Mouse (Mus musculus) liver, embryonic 12.5 days (tissue): Measurements from ENCODE around the gene Olfr1040. TPM values are rescaled to one million over a fixed set of nuclear protein-coding genes. Genes with fewer than 3 reads are reported as not detected.
"Not testable (repeated sequence)": the region's sequence is repeated elsewhere in the genome, so short reads cannot be mapped to it uniquely, and the experiment has no call there.

Experiments used
- ATAC-seq: fragments of 200-750 bp; cut with Nextera tagmentation; 2 replicates; pipeline ENCODE4 v1.8.0; 2017; ENCODE audit warnings: moderate number of reproducible peaks, mild to moderate bottlenecking, moderate library complexity
- H3K27ac ChIP-seq: fragments of 300-500 bp; sonication (generic); 2 replicates; pipeline ENCODE4 v1.5.1; 2016; ENCODE audit warnings: mild to moderate bottlenecking
- H3K27me3 ChIP-seq: fragments of 300-500 bp; sonication (generic); replicated peaks from 2 replicates; pipeline ENCODE4 v1.6.1; 2016; ENCODE audit warnings: mild to moderate bottlenecking, moderate library complexity
- H3K36me3 ChIP-seq: fragments of 300-500 bp; sonication (generic); 2 replicates; pipeline ENCODE4 v1.6.1; 2016; ENCODE audit warnings: mild to moderate bottlenecking, moderate library complexity
- H3K4me1 ChIP-seq: fragments of 300-500 bp; sonication (generic); 2 replicates; pipeline ENCODE4 v1.6.1; 2016
- H3K4me2 ChIP-seq: fragments of 300-500 bp; sonication (generic); 2 replicates; pipeline ENCODE4 v1.6.1; 2016; ENCODE audit warnings: mild to moderate bottlenecking, moderate library complexity
- H3K4me3 ChIP-seq: fragments of 300-500 bp; sonication (generic); 2 replicates; pipeline ENCODE4 v1.5.1; 2016; ENCODE audit warnings: mild to moderate bottlenecking, moderate library complexity
- H3K9ac ChIP-seq: fragments of 300-500 bp; sonication (generic); 2 replicates; pipeline ENCODE4 v1.6.1; 2016; ENCODE audit warnings: mild to moderate bottlenecking, moderate library complexity
- H3K9me3 ChIP-seq: fragments of 300-500 bp; sonication (generic); replicated peaks from 2 replicates; pipeline ENCODE4 v1.6.1; 2016; ENCODE audit warnings: mild to moderate bottlenecking, moderate library complexity
- WGBS: fragments of 180-500 bp; shearing (Covaris S2); methylation state at CpG from one replicate; pipeline ENCODE4 v1.1.7; 2016; ENCODE audit not compliant: insufficient replicate concordance; 5-methylcytosine and 5-hydroxymethylcytosine counted together
- polyA plus RNA-seq: library from polyadenylated mRNA; unstranded; fragments of >200 nt; fragmentation: Nextera tagmentation; extraction: Ambion mirVana; gene quantifications from 2 replicates; pipeline ENCODE4 v1.2.1, GENCODE M21; 2016

Olfr1040 gene
- not detected in 2 replicates for polyA plus RNA-seq

- WGBS = 68% methylated on average over 1 of the region's 1 CpGs
- H3K4me2 ChIP-seq = no peak within 1 kb of the TSS
These were observed at the start of gene Olfr1040 for GRCm38 (mm10) chr2:86146632-86147031. Gene Olfr1040, minus strand, starts transcription at chr2:86146732.

GRCm38 (mm10) chr2:86195863-86196262, 49.3 kb upstream of the Olfr1040 start:
- no peak for ATAC-seq
- no peaks in the 10 kb centered on the region for H3K4me1 ChIP-seq
- WGBS = 38% methylated on average over 1 of the region's 1 CpGs
- H3K27me3 ChIP-seq = no peaks in the 10 kb centered on the region
- H3K27ac ChIP-seq = no peak overlapping the region
- H3K4me2 ChIP-seq = no peak overlapping the region
- no peaks in the 10 kb centered on the region for H3K36me3 ChIP-seq
- no peak overlapping the region for H3K4me3 ChIP-seq
- no peaks in the 10 kb centered on the region; the same call in 1 of the 2 replicates for H3K9me3 ChIP-seq
- no peak overlapping the region for H3K9ac ChIP-seq

More at GRCm38 (mm10) chr2:86146632-86147031, at the start of gene Olfr1040:
- Histone ChIP-seq H3K9ac (no peak within 1 kb of the TSS), H3K36me3 (no peaks in the 10 kb centered on the region), H3K9me3 (no peaks in the 10 kb centered on the region), H3K27me3 (no peaks in the 10 kb centered on the region), H3K4me1 (no peaks in the 10 kb centered on the region), H3K4me3 (no peak within 1 kb of the TSS), H3K27ac (no peak within 1 kb of the TSS)
- no peak for ATAC-seq

GRCm38 (mm10) chr2:86185583-86185982, 39.1 kb upstream of the Olfr1040 start, which contains the start of gene Olfr52:
Gene Olfr52, minus strand, starts transcription at chr2:86185683.
- H3K9me3 ChIP-seq = no peaks in the 10 kb centered on the region
- no peak within 1 kb of the TSS for H3K9ac ChIP-seq
- no peaks in the 10 kb centered on the region for H3K27me3 ChIP-seq
- no peak within 1 kb of the TSS for H3K27ac ChIP-seq
- H3K4me2 ChIP-seq = no peak within 1 kb of the TSS
- H3K36me3 ChIP-seq = no peaks in the 10 kb centered on the region
- no peaks in the 10 kb centered on the region for H3K4me1 ChIP-seq
- H3K4me3 ChIP-seq = no peak within 1 kb of the TSS
- ATAC-seq = no peak

GRCm38 (mm10) chr2:86179950-86180349, 33.4 kb upstream of the Olfr1040 start:
- Histone ChIP-seq H3K36me3 (no peaks in the 10 kb centered on the region), H3K4me2 (no peak overlapping the region), H3K9ac (no peak overlapping the region), H3K9me3 (no peaks in the 10 kb centered on the region), H3K27ac (no peak overlapping the region), H3K4me3 (no peak overlapping the region), H3K27me3 (no peaks in the 10 kb centered on the region), H3K4me1 (no peaks in the 10 kb centered on the region)
- 62% methylated on average over 3 of the region's 3 CpGs for WGBS
- no peak for ATAC-seq

- no peaks in the 10 kb centered on the region for H3K4me1 ChIP-seq
- H3K9ac ChIP-seq = no peak within 1 kb of the TSS
These were observed 31.2 kb upstream of the Olfr1040 start, which contains the start of gene Olfr1044 for GRCm38 (mm10) chr2:86177720-86178119. Gene Olfr1044, minus strand, starts transcription at chr2:86177820.

GRCm38 (mm10) chr2:86175422-86175821, 28.9 kb upstream of the Olfr1040 start:
- 23% methylated on average over 7 of the region's 7 CpGs for WGBS
- ATAC-seq = not testable (repeated sequence)

More at GRCm38 (mm10) chr2:86177720-86178119, 31.2 kb upstream of the Olfr1040 start, which contains the start of gene Olfr1044:
- Histone ChIP-seq H3K4me3 (no peak within 1 kb of the TSS), H3K9me3 (no peaks in the 10 kb centered on the region), H3K27ac (no peak within 1 kb of the TSS), H3K36me3 (no peaks in the 10 kb centered on the region), H3K27me3 (no peaks in the 10 kb centered on the region), H3K4me2 (no peak within 1 kb of the TSS)
- no peak for ATAC-seq

GRCm38 (mm10) chr2:86167422-86167821, 20.9 kb upstream of the Olfr1040 start, which contains the start of gene Olfr1043:
Gene Olfr1043, minus strand, starts transcription at chr2:86167522.
- H3K4me1 ChIP-seq = no peaks in the 10 kb centered on the region
- no peaks in the 10 kb centered on the region for H3K9me3 ChIP-seq
- no peak within 1 kb of the TSS for H3K9ac ChIP-seq
- no peak within 1 kb of the TSS for H3K4me2 ChIP-seq
- H3K4me3 ChIP-seq = no peak within 1 kb of the TSS
- no peak within 1 kb of the TSS for H3K27ac ChIP-seq
- H3K36me3 ChIP-seq = no peaks in the 10 kb centered on the region
- no peak for ATAC-seq
- WGBS = 78% methylated on average over 2 of the region's 2 CpGs
- no peaks in the 10 kb centered on the region for H3K27me3 ChIP-seq

More at GRCm38 (mm10) chr2:86175422-86175821, 28.9 kb upstream of the Olfr1040 start:
- not testable (repeated sequence) for H3K9ac ChIP-seq, H3K4me3 ChIP-seq, H3K27me3 ChIP-seq, H3K9me3 ChIP-seq, H3K4me1 ChIP-seq, H3K27ac ChIP-seq, H3K4me2 ChIP-seq, H3K36me3 ChIP-seq

GRCm38 (mm10) chr2:86161738-86162137, 15.2 kb upstream of the Olfr1040 start, which contains the start of gene Olfr1042:
Gene Olfr1042, minus strand, starts transcription at chr2:86161838.
- no peak within 1 kb of the TSS for H3K27ac ChIP-seq
- H3K9ac ChIP-seq = no peak within 1 kb of the TSS
- H3K4me2 ChIP-seq = no peak within 1 kb of the TSS
- no peaks in the 10 kb centered on the region for H3K36me3 ChIP-seq
- 61% methylated on average over 2 of the region's 2 CpGs for WGBS
- no peak for ATAC-seq
- no peak within 1 kb of the TSS for H3K4me3 ChIP-seq
- no peaks in the 10 kb centered on the region for H3K9me3 ChIP-seq
- no peaks in the 10 kb centered on the region for H3K27me3 ChIP-seq
- H3K4me1 ChIP-seq = no peaks in the 10 kb centered on the region

- 84% methylated on average over 1 of the region's 1 CpGs for WGBS
- Histone ChIP-seq H3K4me3 (no peak within 1 kb of the TSS), H3K27me3 (no peaks in the 10 kb centered on the region), H3K4me2 (no peak within 1 kb of the TSS), H3K9me3 (no peaks in the 10 kb centered on the region), H3K4me1 (no peaks in the 10 kb centered on the region), H3K36me3 (no peaks in the 10 kb centered on the region), H3K9ac (no peak within 1 kb of the TSS), H3K27ac (no peak within 1 kb of the TSS)
- no peak for ATAC-seq
These were observed 10.7 kb downstream of the Olfr1040 start, which contains the start of gene Olfr1039 for GRCm38 (mm10) chr2:86135828-86136227. Gene Olfr1039, minus strand, starts transcription at chr2:86135928.

Other genes with a start within 250 kb of the Olfr1040 start
- not detected in 2 replicates for gene Olfr1024, start 241.7 kb downstream of the Olfr1040 start, polyA plus RNA-seq
- not detected in 2 replicates for gene Olfr1025-ps1, start 231.5 kb downstream of the Olfr1040 start, polyA plus RNA-seq
- not detected in 2 replicates for gene Olfr1026, start 225.2 kb downstream of the Olfr1040 start, polyA plus RNA-seq
- not detected in 2 replicates for gene Olfr1028, start 196.3 kb downstream of the Olfr1040 start, polyA plus RNA-seq
- gene Olfr1029, start 172.8 kb downstream of the Olfr1040 start, polyA plus RNA-seq = not detected in 2 replicates
- not detected in 2 replicates for gene Olfr1030, start 167.5 kb downstream of the Olfr1040 start, polyA plus RNA-seq
- not detected in 2 replicates for gene Olfr1031, start 156.4 kb downstream of the Olfr1040 start, polyA plus RNA-seq
- not detected in 2 replicates for gene Olfr1032, start 141.2 kb downstream of the Olfr1040 start, polyA plus RNA-seq
- 0.07 and 0.51 TPM in 2 replicates for gene Olfr1033, start 126.1 kb downstream of the Olfr1040 start, polyA plus RNA-seq
- gene Olfr1034, start 100.9 kb downstream of the Olfr1040 start, polyA plus RNA-seq = not detected in 2 replicates
- gene Olfr1036, start 72.7 kb downstream of the Olfr1040 start, polyA plus RNA-seq = not detected in 2 replicates
- gene Olfr1037, start 59.3 kb downstream of the Olfr1040 start, polyA plus RNA-seq = not detected in 2 replicates
- gene Olfr1039, start 10.8 kb downstream of the Olfr1040 start, polyA plus RNA-seq = not detected in 2 replicates
- gene Olfr1042, start 15.1 kb upstream of the Olfr1040 start, polyA plus RNA-seq = not detected in 2 replicates
- gene Olfr1043, start 20.8 kb upstream of the Olfr1040 start, polyA plus RNA-seq = not detected in 2 replicates
- gene Olfr1044, start 31.1 kb upstream of the Olfr1040 start, polyA plus RNA-seq = not detected in 2 replicates
- gene Olfr52, start 39.0 kb upstream of the Olfr1040 start, polyA plus RNA-seq = not detected in 2 replicates
- gene Olfr1045, start 56.3 kb upstream of the Olfr1040 start, polyA plus RNA-seq = not detected in 2 replicates
- gene Olfr1046, start 72.6 kb upstream of the Olfr1040 start, polyA plus RNA-seq = not detected in 2 replicates
- gene Olfr1047, start 84.7 kb upstream of the Olfr1040 start, polyA plus RNA-seq = not detected in 2 replicates
- not detected in 2 replicates for gene Olfr1048, start 93.6 kb upstream of the Olfr1040 start, polyA plus RNA-seq
- gene Olfr1049, start 111.6 kb upstream of the Olfr1040 start, polyA plus RNA-seq = not detected in 2 replicates
- not detected in 2 replicates for gene Olfr1051, start 132.4 kb upstream of the Olfr1040 start, polyA plus RNA-seq
- not detected in 2 replicates for gene Olfr1052, start 145.7 kb upstream of the Olfr1040 start, polyA plus RNA-seq
- gene Olfr1053, start 168.6 kb upstream of the Olfr1040 start, polyA plus RNA-seq = not detected in 2 replicates
- gene Olfr1054, start 188.7 kb upstream of the Olfr1040 start, polyA plus RNA-seq = not detected in 2 replicates
- gene Olfr1055, start 203.6 kb upstream of the Olfr1040 start, polyA plus RNA-seq = not detected in 2 replicates
- gene Olfr1056, start 215.7 kb upstream of the Olfr1040 start, polyA plus RNA-seq = not detected in 2 replicates
- gene Olfr1057, start 231.7 kb upstream of the Olfr1040 start, polyA plus RNA-seq = not detected in 2 replicates
- not detected in 2 replicates for gene Olfr1058, start 241.8 kb upstream of the Olfr1040 start, polyA plus RNA-seq